18 mouse cellular contexts compared by ENCODE assay signal in genomic region chr8:107974451-107974850, GRCm38 (mm10). TPM values are rescaled to one million over a fixed set of nuclear protein-coding genes. Genes with fewer than 3 reads are reported as not detected.
DNase-seq lines count a peak whose midpoint lies in the region; ATAC-seq and TF ChIP-seq lines count a peak whose summit lies in the region.
"Had no signal": no experiment of that assay in that cellular context is flagged by ENCODE, and none has a peak within 500 bp of the region (broad histone marks: within the 10 kb centered on the region; RNA-seq: fewer than 3 reads in every experiment).

No protein-coding gene starts in this region.

- no peak overlapping the region for H3K4me2 ChIP-seq in limb, embryonic 12.5 days
- H3K4me2 ChIP-seq: forebrain, embryonic 15.5 days; heart, embryonic 12.5 days; hindbrain, embryonic 14.5 days had no signal

- no peak overlapping the region for H3K9ac ChIP-seq in limb, embryonic 12.5 days (replicated peaks)
- H3K9ac ChIP-seq: forebrain, embryonic 15.5 days; heart, embryonic 12.5 days; hindbrain, embryonic 14.5 days had no signal

- ATAC-seq in limb, embryonic 12.5 days (ENCODE audit: insufficient number of reproducible peaks, insufficient read depth, low FRiP score, low TSS enrichment, low read depth), result no peak
- ATAC-seq in inflammation-experienced regulatory T-cells, adult 6 months, result no peak
- ATAC-seq: forebrain, embryonic 15.5 days had no signal

- 25% methylated on average over 13 of the region's 13 CpGs for WGBS in limb, embryonic 12.5 days
- WGBS in heart, embryonic 10.5 days, result 56% methylated on average over 13 of the region's 13 CpGs

- no peaks in the 10 kb centered on the region for H3K36me3 ChIP-seq in limb, embryonic 12.5 days
- H3K36me3 ChIP-seq in heart, embryonic 10.5 days, result no peaks in the 10 kb centered on the region
- H3K36me3 ChIP-seq: forebrain, embryonic 15.5 days; heart, embryonic 12.5 days; hindbrain, embryonic 10.5 days had no signal

- no peak overlapping the region for H3K4me3 ChIP-seq in limb, embryonic 12.5 days (replicated peaks)
- H3K4me3 ChIP-seq in left cerebral cortex, adult 2 months, result no peak overlapping the region
- no peak overlapping the region for H3K4me3 ChIP-seq in heart, embryonic 10.5 days
- H3K4me3 ChIP-seq: forebrain, embryonic 15.5 days; heart, embryonic 12.5 days; hindbrain, embryonic 10.5 days had no signal

- peak; percentile 39 for DNase-seq in embryo, embryonic 11 days
- DNase-seq in embryo, embryonic 10 days (ENCODE audit: low spot score), result no peak
- peak; percentile 57 for DNase-seq in forelimb bud, embryonic 11.5 days (ENCODE audit: low read depth, low spot score)
- no peak for DNase-seq in left cerebral cortex, adult 2 months (ENCODE audit: extremely low spot score in 1 of 2, low spot score in 2 of 2)
- DNase-seq in yolk sac, embryonic 10.5 days (ENCODE audit: low spot score), result no peak
- DNase-seq in heart, embryonic 10.5 days (ENCODE audit: low spot score), result no peak
- DNase-seq: adrenal gland, postnatal 10 days; cerebellum, adult 11 months; cerebellum, adult 8-10 months; cerebellum, postnatal 14 days; gastrocnemius, postnatal 10 days; heart, adult 18-20 months had no signal

- H3K27me3 ChIP-seq in limb, embryonic 12.5 days, result peaks cover 11% of the 10 kb centered on the region
- no peaks in the 10 kb centered on the region for H3K27me3 ChIP-seq in heart, embryonic 10.5 days (ENCODE audit: insufficient read depth, poor library complexity, severe bottlenecking)
- H3K27me3 ChIP-seq: forebrain, embryonic 15.5 days; heart, embryonic 12.5 days had no signal

- H3K27ac ChIP-seq in limb, embryonic 12.5 days, result 0 out of 2 replicates have a peak overlapping the region, but pooled peaks have one; percentile 47
- H3K27ac ChIP-seq in left cerebral cortex, adult 2 months, result no peak overlapping the region
- H3K27ac ChIP-seq in heart, embryonic 10.5 days, result no peak overlapping the region
- H3K27ac ChIP-seq: forebrain, embryonic 15.5 days; hindbrain, embryonic 10.5 days; hindbrain, embryonic 14.5 days had no signal

- intact Hi-C loops in left cerebral cortex, adult 2 months (cut with DNase I), result no loop called here

- peaks cover 25% of the 10 kb centered on the region for H3K4me1 ChIP-seq in limb, embryonic 12.5 days (replicated peaks)
- H3K4me1 ChIP-seq in heart, embryonic 10.5 days, result peaks cover 8% of the 10 kb centered on the region
- H3K4me1 ChIP-seq: forebrain, embryonic 15.5 days; heart, embryonic 12.5 days had no signal

- no peak for TF ChIP-seq CTCF in left cerebral cortex, adult 2 months (IDR thresholded peaks at IDR 0.05)

- no peaks in the 10 kb centered on the region for H3K9me3 ChIP-seq in limb, embryonic 12.5 days
- H3K9me3 ChIP-seq in heart, embryonic 10.5 days, result no peaks in the 10 kb centered on the region
- H3K9me3 ChIP-seq: forebrain, embryonic 15.5 days; heart, embryonic 12.5 days; hindbrain, embryonic 10.5 days had no signal

RNA-seq across cellular contexts. Expression of gene Zfhx3, which starts 32.0 kb away (rescaled TPM):
- polyA plus RNA-seq in limb, embryonic 12.5 days (2016; fragmentation: Nextera tagmentation; extraction: Ambion mirVana), result 50.6 and 53.0 TPM in 2 replicates
- polyA plus RNA-seq in inflammation-experienced regulatory T-cells, adult 6 months (2017; shearing (Covaris generic)), result under 1 TPM; 0.03 to 0.35 (median 0.24) TPM
- total RNA-seq in left cerebral cortex, adult 2 months (2021), result 1 to 10 TPM; 5.0 to 5.1 TPM
- polyA plus RNA-seq in heart, embryonic 10.5 days (2016; fragmentation: Nextera tagmentation; extraction: Ambion mirVana), result 7.0 and 9.7 TPM in 2 replicates

Comparison
In these comparisons a context has a peak if more than half of its experiments do, and no peak if none do; other contexts are left out.
1. DNase-seq: peak in embryo, embryonic 11 days (single experiment) and forelimb bud, embryonic 11.5 days (single experiment); none in embryo, embryonic 10 days (single experiment), left cerebral cortex, adult 2 months (0 of 2), yolk sac, embryonic 10.5 days (single experiment) and heart, embryonic 10.5 days (single experiment).